Mouse (Mus musculus) Patski (cell line): ENCODE measurements around the gene Klhl22. TPM values are rescaled to one million over a fixed set of nuclear protein-coding genes. Genes with fewer than 3 reads are reported as not detected.

Source experiments
- ATAC-seq: fragments of 100-300 bp; one replicate; pipeline ENCODE4 v1.8.0; 2021
- CTCF ChIA-PET: fragments of 350-600 bp; sonication (Branson Sonifier 250); formaldehyde crosslinking; loops from one replicate; lab custom pipeline; 2022; ENCODE audit warnings: inconsistent platforms; lab: Charles Lee
- POLR2A ChIA-PET: fragments of 350-600 bp; sonication (Branson Sonifier 250); formaldehyde crosslinking; loops from one replicate; lab custom pipeline; 2022; ENCODE audit warnings: antibody characterized with exemption, inconsistent platforms; lab: Charles Lee
- DNase-seq: peaks from one replicate; pipeline ENCODE4 v3.0.0-alpha.2; 2011; ENCODE audit warnings: low read depth, low spot score
- H3K27me3 ChIP-seq: fragments of 371-371 bp; one replicate; pipeline ENCODE4 v1.5.1; 2021
- CTCF ChIP-seq: fragments of 100-300 bp; IDR thresholded peaks from one replicate; pipeline ENCODE4 v1.5.1; 2021
- in situ Hi-C: fragments of 300-500 bp; cut with MboI; formaldehyde crosslinking; loops from 3 replicates; pipeline ENCODE4 v1.11.1; 2018; ENCODE audit warnings: low pct_unique_long_range_greater_than_20kb, mixed read lengths
- polyA plus RNA-seq: library from polyadenylated mRNA; unstranded; gene quantifications from one replicate; pipeline ENCODE4 v1.2.3, GENCODE M21; 2021

Gene Klhl22
- polyA plus RNA-seq, 1 experiment from 2014 or later: 128 TPM

GRCm38 (mm10) chr16:17796971-17797811, 37.8 kb downstream of the Klhl22 start, which contains the start of gene Scarf2:
Gene Scarf2, plus strand, starts transcription at chr16:17797282.
- H3K27me3 ChIP-seq: no peaks in the 10 kb centered on the region
- POLR2A ChIA-PET: interaction anchor here (1.0 to 1.1 kb wide), 3 partner anchors 18 to 71 kb away, joined by 3 read pairs; no protein-coding TSS in a partner anchor
- CTCF ChIA-PET: interaction anchor here (0.9 to 2.4 kb wide), 6 partner anchors 11 to 52 kb away, joined by 3 to 10 read pairs (median 4); no protein-coding TSS in a partner anchor

GRCm38 (mm10) chr16:17797812-17798311, 38.4 kb downstream of the Klhl22 start:
- ChIA-PET CTCF (interaction anchor here (1.4 to 1.5 kb wide), 2 partner anchors 14 to 20 kb away, joined by 3 to 4 read pairs; no protein-coding TSS in a partner anchor), POLR2A (interaction anchor here (0.8 to 1.8 kb wide), 4 partner anchors 10 to 72 kb away, joined by 3 read pairs; no protein-coding TSS in a partner anchor)
- DNase-seq: no peak
- no peaks in the 10 kb centered on the region for H3K27me3 ChIP-seq
- no peak for TF ChIP-seq CTCF
- in situ Hi-C loops: no loop called here
- peak; percentile 19 for ATAC-seq

More at GRCm38 (mm10) chr16:17796971-17797811, 37.8 kb downstream of the Klhl22 start, which contains the start of gene Scarf2:
- DNase-seq (no peak), ATAC-seq (no peak)
- no peak for TF ChIP-seq CTCF
- in situ Hi-C loops: no loop called here

GRCm38 (mm10) chr16:17798321-17799180, 39.1 kb downstream of the Klhl22 start:
- no peak for TF ChIP-seq CTCF
- ATAC-seq (no peak), DNase-seq (no peak)
- in situ Hi-C loops: no loop called here
- H3K27me3 ChIP-seq: no peaks in the 10 kb centered on the region
- ChIA-PET CTCF (interaction anchor here (0.9 to 1.5 kb wide), 5 partner anchors 9 to 66 kb away, joined by 3 to 4 read pairs (median 3); partner anchors contain the start of gene Med15), POLR2A (interaction anchor here (0.7 to 1.8 kb wide), 4 partner anchors 10 to 74 kb away, joined by 3 to 4 read pairs (median 3); no protein-coding TSS in a partner anchor)

GRCm38 (mm10) chr16:17799584-17799983, 40.2 kb downstream of the Klhl22 start:
- in situ Hi-C loops: no loop called here
- H3K27me3 ChIP-seq: no peaks in the 10 kb centered on the region
- DNase-seq: no peak
- POLR2A ChIA-PET: interaction anchor here (1.8 kb wide), 1 partner anchor 18 kb away, joined by 3 read pairs; no protein-coding TSS in a partner anchor
- no peak for ATAC-seq
- CTCF ChIA-PET: interaction anchor here (1.1 to 1.5 kb wide), 2 partner anchors 12 to 24 kb away, joined by 3 read pairs; no protein-coding TSS in a partner anchor
- TF ChIP-seq CTCF: no peak

GRCm38 (mm10) chr16:17801777-17802455, 42.5 kb downstream of the Klhl22 start:
- in situ Hi-C loops: no loop called here
- ChIA-PET POLR2A (interaction anchor here (0.6 to 0.9 kb wide), 3 partner anchors 9 to 42 kb away, joined by 3 read pairs; partner anchors contain the start of gene Klhl22), CTCF (interaction anchor here (0.7 kb wide), 1 partner anchor 17 kb away, joined by 3 read pairs; no protein-coding TSS in a partner anchor)
- no peak for ATAC-seq
- no peak for DNase-seq
- H3K27me3 ChIP-seq: no peaks in the 10 kb centered on the region
- TF ChIP-seq CTCF: no peak

- in situ Hi-C loops: no loop called here
- ATAC-seq (no peak), DNase-seq (no peak)
- POLR2A ChIA-PET: no interaction called here
- no peaks in the 10 kb centered on the region for H3K27me3 ChIP-seq
- CTCF ChIA-PET: interaction anchor here (0.7 kb wide), 1 partner anchor 17 kb away, joined by 3 read pairs; no protein-coding TSS in a partner anchor
- no peak for TF ChIP-seq CTCF
Observed at GRCm38 (mm10) chr16:17802456-17802838, 43.0 kb downstream of the Klhl22 start.

GRCm38 (mm10) chr16:17802839-17803674, 43.6 kb downstream of the Klhl22 start:
- TF ChIP-seq CTCF: no peak
- no peaks in the 10 kb centered on the region for H3K27me3 ChIP-seq
- ATAC-seq (no peak), DNase-seq (no peak)
- in situ Hi-C loops: no loop called here
- ChIA-PET POLR2A (no interaction called here), CTCF (no interaction called here)

- in situ Hi-C loops: no loop called here
- H3K27me3 ChIP-seq: no peaks in the 10 kb centered on the region
- POLR2A ChIA-PET: no interaction called here
- TF ChIP-seq CTCF: no peak
- ATAC-seq (no peak), DNase-seq (no peak)
- CTCF ChIA-PET: no interaction called here
Observed at GRCm38 (mm10) chr16:17803675-17804448, 44.4 kb downstream of the Klhl22 start.
